Mouse (Mus musculus): ENCODE results near the gene Tmem136. TPM values are rescaled to one million over a fixed set of nuclear protein-coding genes. Genes with fewer than 3 reads are reported as not detected.
"Not testable (repeated sequence)": the region's sequence is repeated elsewhere in the genome, so short reads cannot be mapped to it uniquely, and the experiment has no call there.

Gene Tmem136
- polyA plus RNA-seq, 1 experiment from 2014 or later: 8.9 TPM

GRCm38 (mm10) chr9:43131940-43132339 is 15.6 kb upstream of the Tmem136 start:
- WGBS: 80% methylated on average over 5 of the region's 5 CpGs
- no peak overlapping the region for H3K9ac ChIP-seq (replicated peaks)
- H3K36me3 ChIP-seq: no peaks in the 10 kb centered on the region
- H3K9me3 ChIP-seq: no peaks in the 10 kb centered on the region
- H3K4me3 ChIP-seq (replicated peaks): no peak overlapping the region
- peaks cover 14% of the 10 kb centered on the region; the same call in 1 of the 2 replicates for H3K4me1 ChIP-seq (replicated peaks)
- ATAC-seq (ENCODE audit: insufficient number of reproducible peaks, insufficient read depth, low FRiP score, low TSS enrichment, low read depth): no peak
- H3K4me2 ChIP-seq: no peak overlapping the region
- H3K27ac ChIP-seq: no peak overlapping the region
- H3K27me3 ChIP-seq: 0 out of 2 replicates have a peak, but pooled peaks cover 4% of the 10 kb centered on the region

GRCm38 (mm10) chr9:43130684-43131083 is 14.3 kb upstream of the Tmem136 start:
- Histone ChIP-seq H3K4me1 (replicated peaks) (peaks cover 14% of the 10 kb centered on the region; the same call in 1 of the 2 replicates), H3K4me3 (replicated peaks) (no peak overlapping the region), H3K9me3 (no peaks in the 10 kb centered on the region), H3K9ac (replicated peaks) (no peak overlapping the region), H3K4me2 (no peak overlapping the region), H3K27me3 (0 out of 2 replicates have a peak, but pooled peaks cover 4% of the 10 kb centered on the region), H3K36me3 (no peaks in the 10 kb centered on the region), H3K27ac (no peak overlapping the region)
- WGBS: 90% methylated on average over 2 of the region's 2 CpGs
- no peak for ATAC-seq (ENCODE audit: insufficient number of reproducible peaks, insufficient read depth, low FRiP score, low TSS enrichment, low read depth)

- Histone ChIP-seq H3K4me2 (no peak overlapping the region), H3K9me3 (no peaks in the 10 kb centered on the region), H3K27ac (no peak overlapping the region), H3K9ac (replicated peaks) (no peak overlapping the region), H3K4me3 (replicated peaks) (no peak overlapping the region), H3K36me3 (no peaks in the 10 kb centered on the region), H3K4me1 (replicated peaks) (peaks cover 14% of the 10 kb centered on the region; the same call in 1 of the 2 replicates), H3K27me3 (no peaks in the 10 kb centered on the region)
- WGBS: 77% methylated on average over 10 of the region's 10 CpGs
- ATAC-seq (ENCODE audit: insufficient number of reproducible peaks, insufficient read depth, low FRiP score, low TSS enrichment, low read depth): no peak
These were observed 10.9 kb upstream of the Tmem136 start for GRCm38 (mm10) chr9:43127101-43127787.

- Histone ChIP-seq H3K27ac (no peak overlapping the region), H3K9ac (replicated peaks) (no peak overlapping the region), H3K9me3 (no peaks in the 10 kb centered on the region), H3K4me1 (replicated peaks) (no peaks in the 10 kb centered on the region), H3K27me3 (no peaks in the 10 kb centered on the region), H3K4me3 (replicated peaks) (no peak overlapping the region), H3K36me3 (no peaks in the 10 kb centered on the region), H3K4me2 (no peak overlapping the region)
- no peak for ATAC-seq (ENCODE audit: insufficient number of reproducible peaks, insufficient read depth, low FRiP score, low TSS enrichment, low read depth)
- 50% methylated on average over 1 of the region's 1 CpGs for WGBS
These were observed 6.0 kb upstream of the Tmem136 start for GRCm38 (mm10) chr9:43122379-43122778.

- not testable (repeated sequence) for ATAC-seq (ENCODE audit: insufficient number of reproducible peaks, insufficient read depth, low FRiP score, low TSS enrichment, low read depth); H3K27ac ChIP-seq
These were observed 5.6 kb upstream of the Tmem136 start for GRCm38 (mm10) chr9:43121948-43122347.

GRCm38 (mm10) chr9:43116997-43117336 is 597 bp upstream of the Tmem136 start:
- Histone ChIP-seq H3K4me3 (replicated peaks) (no peak overlapping the region), H3K27me3 (peaks cover 5% of the 10 kb centered on the region; the same call in 1 of the 2 replicates), H3K4me2 (peak overlapping the region; percentile 84; the same call in 1 of the 2 replicates), H3K27ac (no peak overlapping the region), H3K4me1 (replicated peaks) (peaks cover 6% of the 10 kb centered on the region; the same call in 1 of the 2 replicates), H3K9me3 (no peaks in the 10 kb centered on the region), H3K9ac (replicated peaks) (no peak overlapping the region), H3K36me3 (0 out of 2 replicates have a peak, but pooled peaks cover 3% of the 10 kb centered on the region)
- WGBS: 80% methylated on average over 6 of the region's 6 CpGs
- ATAC-seq (ENCODE audit: insufficient number of reproducible peaks, insufficient read depth, low FRiP score, low TSS enrichment, low read depth): no peak

More at GRCm38 (mm10) chr9:43121948-43122347, 5.6 kb upstream of the Tmem136 start:
- not testable (repeated sequence) for H3K4me2 ChIP-seq; H3K27me3 ChIP-seq; H3K4me3 ChIP-seq (replicated peaks); H3K9ac ChIP-seq (replicated peaks); H3K36me3 ChIP-seq; H3K4me1 ChIP-seq (replicated peaks); H3K9me3 ChIP-seq
- 85% methylated on average over 2 of the region's 2 CpGs for WGBS

- Histone ChIP-seq H3K4me2 (peak overlapping the region; percentile 84), H3K4me1 (replicated peaks) (peaks cover 6% of the 10 kb centered on the region; the same call in 1 of the 2 replicates), H3K9ac (replicated peaks) (peak overlapping the region; percentile 86), H3K4me3 (replicated peaks) (peak overlapping the region; percentile 94), H3K36me3 (peaks cover 16% of the 10 kb centered on the region), H3K27me3 (peaks cover 5% of the 10 kb centered on the region; the same call in 1 of the 2 replicates), H3K9me3 (no peaks in the 10 kb centered on the region), H3K27ac (0 out of 2 replicates have a peak overlapping the region, but pooled peaks have one; percentile 59)
- WGBS: 29% methylated on average over 12 of the region's 12 CpGs
- ATAC-seq (ENCODE audit: insufficient number of reproducible peaks, insufficient read depth, low FRiP score, low TSS enrichment, low read depth): no peak
These were observed 788 bp downstream of the Tmem136 start for GRCm38 (mm10) chr9:43115431-43116133.

GRCm38 (mm10) chr9:43114833-43115232 is 1.5 kb downstream of the Tmem136 start:
- no peak overlapping the region for H3K4me3 ChIP-seq (replicated peaks)
- H3K4me1 ChIP-seq (replicated peaks): peaks cover 6% of the 10 kb centered on the region; the same call in 1 of the 2 replicates
- H3K9me3 ChIP-seq: no peaks in the 10 kb centered on the region
- no peak overlapping the region for H3K4me2 ChIP-seq
- 96% methylated on average over 4 of the region's 4 CpGs for WGBS
- H3K9ac ChIP-seq (replicated peaks): no peak overlapping the region
- ATAC-seq (ENCODE audit: insufficient number of reproducible peaks, insufficient read depth, low FRiP score, low TSS enrichment, low read depth): no peak
- peaks cover 21% of the 10 kb centered on the region for H3K36me3 ChIP-seq
- H3K27me3 ChIP-seq: peaks cover 5% of the 10 kb centered on the region; the same call in 1 of the 2 replicates
- H3K27ac ChIP-seq: no peak overlapping the region

GRCm38 (mm10) chr9:43110286-43110980 is 5.9 kb downstream of the Tmem136 start:
- Histone ChIP-seq H3K9me3 (no peaks in the 10 kb centered on the region), H3K27me3 (no peaks in the 10 kb centered on the region), H3K4me2 (no peak overlapping the region), H3K27ac (no peak overlapping the region), H3K4me1 (replicated peaks) (peaks cover 10% of the 10 kb centered on the region), H3K4me3 (replicated peaks) (no peak overlapping the region), H3K9ac (replicated peaks) (no peak overlapping the region), H3K36me3 (peaks cover 21% of the 10 kb centered on the region)
- WGBS: 85% methylated on average over 8 of the region's 8 CpGs
- no peak for ATAC-seq (ENCODE audit: insufficient number of reproducible peaks, insufficient read depth, low FRiP score, low TSS enrichment, low read depth)

- no peaks in the 10 kb centered on the region for H3K27me3 ChIP-seq
- H3K9ac ChIP-seq (replicated peaks): no peak overlapping the region
- no peaks in the 10 kb centered on the region for H3K9me3 ChIP-seq
- H3K27ac ChIP-seq: no peak overlapping the region
- H3K4me3 ChIP-seq (replicated peaks): no peak overlapping the region
- no peak for ATAC-seq (ENCODE audit: insufficient number of reproducible peaks, insufficient read depth, low FRiP score, low TSS enrichment, low read depth)
- WGBS: 87% methylated on average over 7 of the region's 7 CpGs
- peaks cover 21% of the 10 kb centered on the region for H3K36me3 ChIP-seq
- H3K4me1 ChIP-seq (replicated peaks): peaks cover 8% of the 10 kb centered on the region
- no peak overlapping the region for H3K4me2 ChIP-seq
These were observed 7.2 kb downstream of the Tmem136 start for GRCm38 (mm10) chr9:43109125-43109524.

GRCm38 (mm10) chr9:43108721-43109120 is 7.6 kb downstream of the Tmem136 start:
- 90% methylated on average over 3 of the region's 3 CpGs for WGBS
- no peak for ATAC-seq (ENCODE audit: insufficient number of reproducible peaks, insufficient read depth, low FRiP score, low TSS enrichment, low read depth)
- no peaks in the 10 kb centered on the region for H3K9me3 ChIP-seq
- peaks cover 12% of the 10 kb centered on the region for H3K4me1 ChIP-seq (replicated peaks)
- H3K27ac ChIP-seq: no peak overlapping the region
- H3K27me3 ChIP-seq: no peaks in the 10 kb centered on the region
- H3K4me3 ChIP-seq (replicated peaks): no peak overlapping the region
- no peak overlapping the region for H3K4me2 ChIP-seq
- peaks cover 21% of the 10 kb centered on the region for H3K36me3 ChIP-seq
- no peak overlapping the region for H3K9ac ChIP-seq (replicated peaks)
